Mouse (Mus musculus) midbrain, postnatal 0 days (tissue): ENCODE measurements around the gene Maml3. TPM values are rescaled to one million over a fixed set of nuclear protein-coding genes. Genes with fewer than 3 reads are reported as not detected.

Source experiments
- ATAC-seq: fragments of 200-750 bp; cut with Nextera tagmentation; 2 replicates; pipeline ENCODE4 v1.8.0; 2017; ENCODE audit warnings: moderate number of reproducible peaks, mild to moderate bottlenecking, moderate TSS enrichment, moderate library complexity; ENCODE audit not compliant: low FRiP score
- DNase-seq: peaks from one replicate; pipeline ENCODE4 v3.0.0-alpha.2; 2015; ENCODE audit warnings: low spot score
- H3K27ac ChIP-seq: fragments of 300-500 bp; sonication (generic); 2 replicates; pipeline ENCODE4 v1.5.1; 2014; ENCODE audit warnings: low read depth, mild to moderate bottlenecking, low read length, mixed read lengths
- H3K27me3 ChIP-seq: fragments of 300-500 bp; sonication (generic); 2 replicates; pipeline ENCODE4 v1.6.1; 2014; ENCODE audit warnings: low read length, control low read depth, mixed read lengths; ENCODE audit not compliant: insufficient read depth
- H3K36me3 ChIP-seq: fragments of 300-500 bp; sonication (generic); 2 replicates; pipeline ENCODE4 v1.6.1; 2014; ENCODE audit warnings: low read length, control low read depth, mixed read lengths; ENCODE audit not compliant: insufficient read depth
- H3K4me1 ChIP-seq: fragments of 300-500 bp; sonication (generic); 2 replicates; pipeline ENCODE4 v1.6.1; 2014; ENCODE audit warnings: mild to moderate bottlenecking, control low read depth, antibody characterized with exemption, low read length, mixed read lengths; ENCODE audit not compliant: insufficient read depth
- H3K4me2 ChIP-seq: fragments of 300-500 bp; sonication (generic); 2 replicates; pipeline ENCODE4 v1.6.1; 2014; ENCODE audit warnings: low read depth, mild to moderate bottlenecking, low read length, mixed read lengths; ENCODE audit not compliant: poor library complexity, severe bottlenecking
- H3K4me3 ChIP-seq: fragments of 300-500 bp; sonication (generic); 2 replicates; pipeline ENCODE4 v1.5.1; 2014; ENCODE audit warnings: low read depth, mild to moderate bottlenecking, low read length, moderate library complexity
- H3K9ac ChIP-seq: fragments of 300-500 bp; sonication (generic); replicated peaks from 2 replicates; pipeline ENCODE4 v1.6.1; 2014; ENCODE audit warnings: mild to moderate bottlenecking, low read length, moderate library complexity, mixed read lengths; ENCODE audit not compliant: poor library complexity, severe bottlenecking
- H3K9me3 ChIP-seq: fragments of 300-500 bp; sonication (generic); 2 replicates; pipeline ENCODE4 v1.6.1; 2016; ENCODE audit warnings: low read length, control low read depth
- CTCF ChIP-seq: IDR thresholded peaks from 2 replicates; pipeline ENCODE4 v1.5.1; 2016; ENCODE audit warnings: antibody characterized with exemption, mild to moderate bottlenecking
- WGBS: fragments of 180-500 bp; shearing (Covaris S2); extraction: QIAGEN DNeasy Blood & Tissue Kit; methylation state at CpG from one replicate; pipeline ENCODE4 v1.1.7; 2014; 5-methylcytosine and 5-hydroxymethylcytosine counted together
- polyA plus RNA-seq: library from polyadenylated mRNA; unstranded; fragments of >200 nt; fragmentation: Nextera tagmentation; extraction: Ambion mirVana; gene quantifications from 2 replicates; pipeline ENCODE4 v1.2.1, GENCODE M21; 2015
- total RNA-seq: library from RNA; depleted of rRNA; stranded (reverse); fragments of >200 nt; gene quantifications from 2 replicates; pipeline ENCODE4 v1.2.3, GENCODE M21; 2014

Maml3 gene
- total and polyA plus RNA-seq, 2 experiments from 2014 or later = 3.9 to 20.2 TPM

DNA sequence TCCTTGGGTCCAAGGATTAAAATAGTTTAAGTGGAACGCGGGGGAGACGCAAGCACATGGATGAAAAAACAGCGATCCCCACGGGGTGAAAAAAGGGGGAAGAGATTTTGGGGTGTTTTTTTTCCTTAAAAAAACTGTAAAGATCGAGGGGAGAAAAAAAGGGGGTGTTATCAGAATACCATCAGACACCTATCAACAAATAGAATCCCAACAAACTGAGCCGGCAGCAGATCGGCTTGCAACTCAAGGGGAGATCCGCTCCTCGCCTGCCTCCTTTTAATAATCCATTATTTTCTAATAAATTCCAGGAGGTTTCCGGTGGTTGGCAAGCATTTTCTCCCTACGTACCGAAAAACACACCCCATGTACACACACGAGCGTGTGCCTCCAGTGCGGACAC lies 668 bp downstream of the Maml3 start:
- ATAC-seq = no peak
- WGBS = under 1% methylated on average over 16 of the region's 16 CpGs

DNA sequence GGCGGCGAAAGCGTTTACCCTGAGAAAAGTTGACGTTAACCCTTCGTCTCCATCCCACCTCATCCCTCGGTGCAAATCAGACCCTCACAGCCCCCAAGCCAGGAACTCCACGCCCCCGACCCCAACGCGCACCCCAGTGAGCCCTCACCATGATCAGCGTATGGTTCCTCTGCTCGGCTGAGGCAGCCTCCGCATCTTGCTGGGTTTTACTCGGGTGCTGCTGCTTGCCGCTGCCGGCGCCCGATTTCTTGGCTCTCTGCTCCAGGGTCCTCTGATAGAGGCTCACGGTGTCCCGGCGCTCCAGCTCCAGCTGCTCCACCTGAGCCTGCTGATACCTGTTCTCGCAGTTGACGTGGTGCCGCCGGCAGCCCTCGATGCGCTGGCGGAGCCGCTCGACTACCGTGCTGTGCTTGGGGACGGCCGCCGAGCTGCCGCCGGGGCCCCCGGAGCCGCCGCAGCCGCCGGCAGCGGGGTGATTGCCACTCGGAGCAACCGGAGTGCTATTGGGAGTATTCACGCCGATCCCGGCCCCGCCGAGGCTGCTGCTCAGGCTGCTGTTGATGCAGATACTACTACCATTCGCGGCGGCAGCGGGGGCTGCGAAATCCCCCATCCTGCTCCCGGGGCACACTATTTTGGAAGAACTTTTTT lies 1.2 kb downstream of the Maml3 start:
- Histone ChIP-seq H3K4me2 (peak overlapping the region; percentile 90), H3K4me1 (no peaks in the 10 kb centered on the region; the same call in 1 of the 2 replicates), H3K27ac (peak overlapping the region; percentile 95), H3K9me3 (no peaks in the 10 kb centered on the region), H3K27me3 (no peaks in the 10 kb centered on the region), H3K4me3 (peak overlapping the region; percentile 63), H3K9ac (peak overlapping the region; percentile 83), H3K36me3 (no peaks in the 10 kb centered on the region)
- no peak for TF ChIP-seq CTCF
- ATAC-seq = no peak
- under 1% methylated on average over 55 of the region's 55 CpGs for WGBS
- DNase-seq = peak; percentile 31

More for the DNA sequence above, 668 bp downstream of the Maml3 start:
- Histone ChIP-seq H3K4me2 (peak overlapping the region; percentile 90), H3K9ac (peak overlapping the region; percentile 83), H3K27ac (peak overlapping the region; percentile 95), H3K27me3 (no peaks in the 10 kb centered on the region), H3K9me3 (no peaks in the 10 kb centered on the region), H3K4me1 (no peaks in the 10 kb centered on the region; the same call in 1 of the 2 replicates), H3K36me3 (no peaks in the 10 kb centered on the region), H3K4me3 (peak overlapping the region; percentile 63)
- no peak for DNase-seq
- TF ChIP-seq CTCF = no peak

DNA sequence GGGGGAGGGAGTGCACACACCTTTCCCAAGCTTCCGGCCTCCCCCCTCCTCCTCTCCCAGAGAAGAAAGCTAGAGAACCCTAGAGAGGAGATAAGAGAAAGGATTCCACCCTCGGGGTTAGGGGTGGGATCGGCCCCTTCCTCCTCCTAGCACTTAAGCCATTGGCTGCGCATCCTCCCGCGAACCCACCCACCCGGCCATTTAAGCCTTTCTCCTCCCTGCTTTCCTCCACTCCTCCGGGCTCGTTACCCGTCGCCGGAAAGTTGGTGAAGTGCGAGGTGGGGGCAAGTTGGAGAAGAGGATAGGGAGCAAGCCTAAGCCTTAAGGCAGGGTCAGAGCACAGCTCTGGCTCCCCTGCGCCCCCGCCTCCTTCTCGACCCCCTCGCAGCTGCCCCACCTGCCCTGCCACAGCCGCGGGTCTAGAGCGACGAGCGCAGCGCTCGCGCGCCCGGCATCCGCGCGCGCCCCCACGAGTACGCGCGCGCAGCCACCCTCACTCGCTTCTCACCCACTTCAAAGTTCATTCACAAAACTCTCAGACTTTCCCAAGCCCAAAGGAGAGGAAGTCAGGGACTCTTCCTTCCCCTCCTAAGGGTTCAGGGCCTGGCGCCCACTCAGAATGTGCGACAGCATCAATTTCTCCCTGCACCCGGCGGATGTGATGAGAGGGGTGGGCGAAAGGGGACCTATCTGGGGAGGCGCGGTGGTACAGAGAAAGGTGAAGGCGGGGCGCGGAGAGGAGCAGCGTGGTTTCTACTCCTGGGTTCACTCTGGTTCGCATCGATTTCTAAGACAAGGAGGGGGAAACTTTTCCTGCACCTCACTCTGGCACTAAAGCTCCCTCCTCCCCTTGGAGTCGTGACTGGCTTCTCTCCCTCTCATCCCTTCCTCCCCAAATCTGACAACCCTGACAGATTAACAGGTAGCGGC lies 2.0 kb downstream of the Maml3 start:
- Histone ChIP-seq H3K4me2 (peak overlapping the region; percentile 90), H3K27me3 (no peaks in the 10 kb centered on the region), H3K9ac (peak overlapping the region; percentile 83), H3K27ac (peak overlapping the region; percentile 95), H3K4me1 (no peaks in the 10 kb centered on the region; the same call in 1 of the 2 replicates), H3K36me3 (no peaks in the 10 kb centered on the region), H3K4me3 (peak overlapping the region; percentile 63), H3K9me3 (no peaks in the 10 kb centered on the region)
- 0% methylated on average over 41 of the region's 52 CpGs for WGBS
- 0 out of 2 replicates have a peak, but pooled peaks have one; percentile 4 for TF ChIP-seq CTCF
- DNase-seq = peak; percentile 94
- ATAC-seq = peak; percentile 83

GRCm38 (mm10) chr3:52101977-52102600 lies 2.8 kb downstream of the Maml3 start:
- H3K27ac ChIP-seq = peak overlapping the region; percentile 95
- ATAC-seq = peak; percentile 81

DNA sequence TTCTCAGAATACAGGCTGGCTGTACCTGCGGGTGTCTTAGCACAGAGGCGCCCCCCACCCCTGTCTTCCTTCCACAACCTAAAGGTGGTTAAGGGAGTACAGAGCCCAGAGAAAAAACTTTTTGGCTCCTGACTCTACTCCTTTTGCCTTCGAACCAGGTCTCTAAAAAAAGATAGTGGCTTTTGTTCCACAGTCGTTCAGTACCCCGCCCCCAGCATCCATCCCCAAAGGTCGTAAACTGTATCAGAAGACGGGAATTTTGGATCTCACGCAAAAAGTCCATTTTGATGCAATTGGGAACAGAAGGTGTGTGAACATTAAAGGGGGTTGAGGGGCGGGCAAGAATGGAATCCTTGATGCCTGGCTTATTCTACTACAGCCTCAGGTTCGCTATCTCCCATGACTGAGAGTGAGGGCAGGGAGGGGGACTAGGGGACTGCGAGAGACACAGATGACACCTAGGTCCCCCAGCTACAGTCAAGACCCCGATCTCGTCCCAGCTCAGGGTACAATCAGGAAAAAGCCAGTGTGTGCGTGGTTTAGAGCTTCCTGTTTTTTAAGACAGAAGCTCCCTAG lies 3.4 kb downstream of the Maml3 start:
- peak; percentile 28 for ATAC-seq
- WGBS = 2% methylated on average over 13 of the region's 14 CpGs
- no peak for TF ChIP-seq CTCF

More at GRCm38 (mm10) chr3:52101977-52102600, 2.8 kb downstream of the Maml3 start:
- no peak for TF ChIP-seq CTCF
- peak; percentile 90 for DNase-seq
- no peaks in the 10 kb centered on the region for H3K36me3 ChIP-seq
- peak overlapping the region; percentile 63 for H3K4me3 ChIP-seq
- no peaks in the 10 kb centered on the region; the same call in 1 of the 2 replicates for H3K4me1 ChIP-seq
- H3K4me2 ChIP-seq = peak overlapping the region; percentile 90
- H3K27me3 ChIP-seq = no peaks in the 10 kb centered on the region
- H3K9ac ChIP-seq = peak overlapping the region; percentile 83
- H3K9me3 ChIP-seq = no peaks in the 10 kb centered on the region
- under 1% methylated on average over 42 of the region's 57 CpGs for whole genome bisulfite sequencing

More for the DNA sequence above, 3.4 kb downstream of the Maml3 start:
- peak overlapping the region; percentile 90 for H3K4me2 ChIP-seq
- no peak for DNase-seq
- H3K36me3 ChIP-seq = no peaks in the 10 kb centered on the region
- no peaks in the 10 kb centered on the region; the same call in 1 of the 2 replicates for H3K4me1 ChIP-seq
- no peaks in the 10 kb centered on the region for H3K27me3 ChIP-seq
- peak overlapping the region; percentile 83 for H3K9ac ChIP-seq
- no peaks in the 10 kb centered on the region for H3K9me3 ChIP-seq
- H3K4me3 ChIP-seq = peak overlapping the region; percentile 63
- H3K27ac ChIP-seq = peak overlapping the region; percentile 95
